Mouse (Mus musculus) stomach, embryonic 16.5 days (tissue): Measurements from ENCODE around the gene Irf2. TPM values are rescaled to one million over a fixed set of nuclear protein-coding genes. Genes with fewer than 3 reads are reported as not detected.

Experiments used
- ATAC-seq: fragments of 200-750 bp; cut with Nextera tagmentation; 2 replicates; pipeline ENCODE4 v1.8.0; 2017; ENCODE audit warnings: moderate number of reproducible peaks, moderate TSS enrichment; ENCODE audit not compliant: insufficient read depth, low FRiP score
- H3K27ac ChIP-seq: fragments of 300-500 bp; sonication (generic); 2 replicates; pipeline ENCODE4 v1.5.1; 2014; ENCODE audit warnings: low read length
- H3K27me3 ChIP-seq: fragments of 300-500 bp; sonication (generic); 2 replicates; pipeline ENCODE4 v1.6.1; 2014; ENCODE audit warnings: low read length, control low read depth, mixed read lengths; ENCODE audit not compliant: control insufficient read depth, insufficient read depth
- H3K36me3 ChIP-seq: fragments of 300-500 bp; sonication (generic); 2 replicates; pipeline ENCODE4 v1.6.1; 2014; ENCODE audit warnings: low read length; ENCODE audit not compliant: control insufficient read depth, insufficient read depth
- H3K4me1 ChIP-seq: fragments of 300-500 bp; sonication (generic); 2 replicates; pipeline ENCODE4 v1.6.1; 2014; ENCODE audit warnings: low read length, control low read depth, mixed read lengths; ENCODE audit not compliant: control insufficient read depth, insufficient read depth
- H3K4me2 ChIP-seq: fragments of 300-500 bp; sonication (generic); 2 replicates; pipeline ENCODE4 v1.6.1; 2014; ENCODE audit warnings: low read depth, low read length, mixed read lengths
- H3K4me3 ChIP-seq: fragments of 300-500 bp; sonication (generic); replicated peaks from 2 replicates; pipeline ENCODE4 v1.5.1; 2014; ENCODE audit warnings: mild to moderate bottlenecking, low read length
- H3K9ac ChIP-seq: fragments of 300-500 bp; sonication (generic); 2 replicates; pipeline ENCODE4 v1.6.1; 2014; ENCODE audit warnings: low read length
- H3K9me3 ChIP-seq: fragments of 300-500 bp; sonication (generic); replicated peaks from 2 replicates; pipeline ENCODE4 v1.6.1; 2016; ENCODE audit warnings: low read length, control low read depth; ENCODE audit not compliant: control insufficient read depth
- WGBS: fragments of 180-500 bp; shearing (Covaris S2); extraction: QIAGEN DNeasy Blood & Tissue Kit; methylation state at CpG from one replicate; pipeline ENCODE4 v1.1.7; 2014; 5-methylcytosine and 5-hydroxymethylcytosine counted together
- polyA plus RNA-seq: library from polyadenylated mRNA; unstranded; fragments of >200 nt; fragmentation: Nextera tagmentation; extraction: Ambion mirVana; gene quantifications from 2 replicates; pipeline ENCODE4 v1.2.1, GENCODE M21; 2015

Irf2 gene
- polyA plus RNA-seq, 1 experiment from 2014 or later: 27.5 TPM

- Histone ChIP-seq H3K27me3 (no peaks in the 10 kb centered on the region), H3K4me1 (no peaks in the 10 kb centered on the region), H3K9ac (no peak overlapping the region), H3K9me3 (no peaks in the 10 kb centered on the region), H3K36me3 (no peaks in the 10 kb centered on the region), H3K4me3 (no peak overlapping the region), H3K27ac (no peak overlapping the region), H3K4me2 (no peak overlapping the region)
- ATAC-seq: no peak
- WGBS: 64% methylated on average over 6 of the region's 6 CpGs
Observed at GRCm38 (mm10) chr8:46781067-46781657, 41.6 kb downstream of the Irf2 start.

GRCm38 (mm10) chr8:46782254-46782653, 42.7 kb downstream of the Irf2 start:
- H3K9ac ChIP-seq: no peak overlapping the region

GRCm38 (mm10) chr8:46785070-46785469, 45.5 kb downstream of the Irf2 start:
- Histone ChIP-seq H3K4me3 (no peak overlapping the region), H3K27me3 (no peaks in the 10 kb centered on the region), H3K4me1 (no peaks in the 10 kb centered on the region), H3K9ac (no peak overlapping the region), H3K9me3 (no peaks in the 10 kb centered on the region), H3K36me3 (no peaks in the 10 kb centered on the region), H3K4me2 (no peak overlapping the region), H3K27ac (no peak overlapping the region)
- ATAC-seq: no peak
- WGBS: 64% methylated on average over 2 of the region's 2 CpGs

More at GRCm38 (mm10) chr8:46782254-46782653, 42.7 kb downstream of the Irf2 start:
- no peaks in the 10 kb centered on the region for H3K27me3 ChIP-seq
- no peak for ATAC-seq
- no peak overlapping the region for H3K4me3 ChIP-seq
- no peaks in the 10 kb centered on the region for H3K4me1 ChIP-seq
- no peaks in the 10 kb centered on the region for H3K36me3 ChIP-seq
- WGBS: 90% methylated on average over 5 of the region's 5 CpGs
- no peak overlapping the region for H3K4me2 ChIP-seq
- H3K9me3 ChIP-seq: no peaks in the 10 kb centered on the region
- no peak overlapping the region for H3K27ac ChIP-seq

- H3K9me3 ChIP-seq: no peaks in the 10 kb centered on the region
- H3K4me2 ChIP-seq: no peak overlapping the region
- H3K4me3 ChIP-seq: no peak overlapping the region
- ATAC-seq: no peak
- WGBS: 89% methylated on average over 6 of the region's 6 CpGs
- H3K27me3 ChIP-seq: no peaks in the 10 kb centered on the region
- no peaks in the 10 kb centered on the region for H3K4me1 ChIP-seq
- H3K36me3 ChIP-seq: no peaks in the 10 kb centered on the region
- no peak overlapping the region for H3K27ac ChIP-seq
- no peak overlapping the region for H3K9ac ChIP-seq
Observed at GRCm38 (mm10) chr8:46785926-46786325, 46.4 kb downstream of the Irf2 start.

- Histone ChIP-seq H3K9me3 (no peaks in the 10 kb centered on the region), H3K27ac (peak overlapping the region; percentile 16; the same call in 1 of the 2 replicates), H3K36me3 (no peaks in the 10 kb centered on the region), H3K9ac (no peak overlapping the region), H3K4me3 (no peak overlapping the region), H3K4me1 (peaks cover 6% of the 10 kb centered on the region; the same call in 1 of the 2 replicates), H3K27me3 (no peaks in the 10 kb centered on the region), H3K4me2 (no peak overlapping the region)
- ATAC-seq: no peak
- 80% methylated on average over 5 of the region's 5 CpGs for WGBS
Observed at GRCm38 (mm10) chr8:46789091-46789881, 49.8 kb downstream of the Irf2 start.

GRCm38 (mm10) chr8:46791664-46792371, 52.3 kb downstream of the Irf2 start:
- no peak overlapping the region for H3K4me2 ChIP-seq
- peaks cover 6% of the 10 kb centered on the region; the same call in 1 of the 2 replicates for H3K4me1 ChIP-seq
- H3K27ac ChIP-seq: peak overlapping the region; percentile 29; the same call in 1 of the 2 replicates
- H3K27me3 ChIP-seq: no peaks in the 10 kb centered on the region
- no peak overlapping the region for H3K9ac ChIP-seq
- no peaks in the 10 kb centered on the region for H3K9me3 ChIP-seq
- H3K36me3 ChIP-seq: no peaks in the 10 kb centered on the region
- WGBS: 77% methylated on average over 5 of the region's 5 CpGs
- H3K4me3 ChIP-seq: no peak overlapping the region
- no peak for ATAC-seq

GRCm38 (mm10) chr8:46792653-46793052, 53.1 kb downstream of the Irf2 start:
- Histone ChIP-seq H3K36me3 (0 out of 2 replicates have a peak, but pooled peaks cover under 1% of the 10 kb centered on the region), H3K4me1 (peaks cover 6% of the 10 kb centered on the region; the same call in 1 of the 2 replicates), H3K9me3 (no peaks in the 10 kb centered on the region), H3K4me2 (no peak overlapping the region), H3K4me3 (no peak overlapping the region), H3K9ac (no peak overlapping the region), H3K27ac (peak overlapping the region; percentile 29), H3K27me3 (no peaks in the 10 kb centered on the region)
- peak; percentile 25; the same call in 1 of the 2 replicates for ATAC-seq
- 69% methylated on average over 2 of the region's 2 CpGs for WGBS

GRCm38 (mm10) chr8:46793248-46793647, 53.7 kb downstream of the Irf2 start:
- Histone ChIP-seq H3K9me3 (no peaks in the 10 kb centered on the region), H3K4me3 (no peak overlapping the region), H3K36me3 (0 out of 2 replicates have a peak, but pooled peaks cover 3% of the 10 kb centered on the region), H3K9ac (no peak overlapping the region), H3K27ac (peak overlapping the region; percentile 29), H3K4me2 (no peak overlapping the region), H3K4me1 (peaks cover 6% of the 10 kb centered on the region; the same call in 1 of the 2 replicates), H3K27me3 (no peaks in the 10 kb centered on the region)
- 94% methylated on average over 14 of the region's 14 CpGs for WGBS
- ATAC-seq: no peak

GRCm38 (mm10) chr8:46794317-46794716, 54.8 kb downstream of the Irf2 start:
- H3K9me3 ChIP-seq: no peaks in the 10 kb centered on the region
- H3K9ac ChIP-seq: no peak overlapping the region
- H3K4me2 ChIP-seq: no peak overlapping the region
- H3K4me1 ChIP-seq: peaks cover 8% of the 10 kb centered on the region; the same call in 1 of the 2 replicates
- ATAC-seq: no peak
- no peaks in the 10 kb centered on the region for H3K27me3 ChIP-seq
- 88% methylated on average over 5 of the region's 5 CpGs for WGBS
- H3K4me3 ChIP-seq: no peak overlapping the region
- 0 out of 2 replicates have a peak, but pooled peaks cover 3% of the 10 kb centered on the region for H3K36me3 ChIP-seq
- no peak overlapping the region for H3K27ac ChIP-seq
